10 mouse cellular contexts compared by ENCODE assay signal in the genomic region with DNA sequence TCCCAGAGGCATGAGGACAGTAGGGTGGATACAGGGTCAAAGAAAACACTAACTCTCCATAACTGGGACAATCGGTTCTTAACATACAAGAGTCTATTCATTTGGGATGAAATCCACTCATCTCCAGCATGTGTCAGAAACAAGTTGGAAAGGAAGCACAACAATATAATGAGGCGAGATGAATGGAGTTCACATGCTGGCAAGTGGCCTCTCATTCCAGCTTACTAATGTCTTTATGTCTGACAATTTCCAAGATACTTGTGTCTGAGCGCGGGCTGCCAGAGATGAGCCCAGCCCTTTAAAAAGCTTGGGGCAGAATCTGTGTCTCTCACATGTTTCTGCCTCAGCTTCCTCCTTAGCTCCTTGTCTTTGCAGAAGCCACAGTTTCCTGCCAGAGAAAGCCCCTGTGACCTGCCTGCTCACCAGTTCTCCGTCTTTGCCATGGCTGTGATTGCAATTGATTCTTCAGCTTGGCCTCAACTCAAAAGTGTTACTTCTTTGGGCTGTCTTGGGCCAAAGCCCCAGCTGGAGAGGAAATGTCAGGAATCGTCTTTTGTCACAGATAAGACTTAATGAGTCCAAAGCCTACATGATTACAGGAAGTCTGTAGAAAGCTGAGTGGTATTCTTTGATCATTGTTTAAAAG.
DNase-seq lines count a peak whose midpoint lies in the region; ATAC-seq and TF ChIP-seq lines count a peak whose summit lies in the region.
"Had no signal": no experiment of that assay in that cellular context is flagged by ENCODE, and none has a peak within 500 bp of the region (broad histone marks: within the 10 kb centered on the region; RNA-seq: fewer than 3 reads in every experiment).

No protein-coding gene starts in this region.

- H3K27me3 ChIP-seq in intestine, embryonic 16.5 days (replicated peaks; ENCODE audit: control insufficient read depth, insufficient read depth, low read length), result no peaks in the 10 kb centered on the region
- H3K27me3 ChIP-seq in intestine, postnatal 0 days (replicated peaks; ENCODE audit: control insufficient read depth, insufficient read depth, low read length), result no peaks in the 10 kb centered on the region
- H3K27me3 ChIP-seq in kidney, embryonic 15.5 days, result no peaks in the 10 kb centered on the region
- H3K27me3 ChIP-seq: midbrain, embryonic 15.5 days had no signal

- H3K4me1 ChIP-seq in intestine, embryonic 16.5 days (ENCODE audit: control insufficient read depth, insufficient read depth, low read length), result peaks cover 4% of the 10 kb centered on the region; the same call in 1 of the 2 replicates
- H3K4me1 ChIP-seq in intestine, postnatal 0 days (replicated peaks; ENCODE audit: control insufficient read depth, insufficient read depth, low read length), result no peaks in the 10 kb centered on the region
- no peaks in the 10 kb centered on the region for H3K4me1 ChIP-seq in kidney, embryonic 15.5 days

- ATAC-seq in intestine, embryonic 16.5 days, result peak; percentile 23; the same call in 1 of the 2 replicates
- no peak for ATAC-seq in intestine, postnatal 0 days
- ATAC-seq in kidney, embryonic 15.5 days (replicated peaks; ENCODE audit: low FRiP score), result 0 out of 2 replicates have a peak, but pooled peaks have one; percentile 52
- ATAC-seq in cerebellum, adult (ENCODE audit: insufficient number of reproducible peaks, low FRiP score, low TSS enrichment), result no peak
- ATAC-seq: midbrain, embryonic 15.5 days had no signal

- H3K36me3 ChIP-seq in intestine, embryonic 16.5 days (ENCODE audit: control insufficient read depth, insufficient read depth, low read length), result no peaks in the 10 kb centered on the region
- no peaks in the 10 kb centered on the region for H3K36me3 ChIP-seq in intestine, postnatal 0 days (ENCODE audit: control insufficient read depth, insufficient read depth)
- H3K36me3 ChIP-seq in kidney, embryonic 15.5 days, result no peaks in the 10 kb centered on the region
- H3K36me3 ChIP-seq: midbrain, embryonic 15.5 days had no signal

- 45% methylated on average over 6 of the region's 6 CpGs for WGBS in intestine, embryonic 16.5 days
- WGBS in intestine, postnatal 0 days, result 41% methylated on average over 6 of the region's 6 CpGs
- 44% methylated on average over 6 of the region's 6 CpGs for WGBS in kidney, embryonic 15.5 days

- TF ChIP-seq CTCF in intestine, postnatal 0 days (IDR thresholded peaks at IDR 0.05; ENCODE audit: low read depth), result no peak
- no peak for TF ChIP-seq CTCF in layer of hippocampus, adult 2 months (conservative IDR thresholded peaks at IDR 0.05)

- H3K9ac ChIP-seq in intestine, embryonic 16.5 days (ENCODE audit: low read depth, low read length), result no peak overlapping the region
- H3K9ac ChIP-seq in intestine, postnatal 0 days (ENCODE audit: low read depth, low read length), result no peak overlapping the region
- no peak overlapping the region for H3K9ac ChIP-seq in kidney, embryonic 15.5 days
- H3K9ac ChIP-seq: midbrain, embryonic 15.5 days had no signal

- H3K27ac ChIP-seq in intestine, embryonic 16.5 days (ENCODE audit: low read length), result no peak overlapping the region
- no peak overlapping the region for H3K27ac ChIP-seq in intestine, postnatal 0 days (ENCODE audit: low read depth, low read length)
- H3K27ac ChIP-seq in kidney, embryonic 15.5 days, result peak overlapping the region; percentile 25; the same call in 1 of the 2 replicates
- H3K27ac ChIP-seq in layer of hippocampus, adult 2 months, result no peak overlapping the region
- H3K27ac ChIP-seq: midbrain, embryonic 15.5 days had no signal

- no peak overlapping the region for H3K4me3 ChIP-seq in intestine, embryonic 16.5 days (ENCODE audit: low read length)
- no peak overlapping the region for H3K4me3 ChIP-seq in intestine, postnatal 0 days (ENCODE audit: low read depth, low read length)
- H3K4me3 ChIP-seq in kidney, embryonic 15.5 days (replicated peaks), result no peak overlapping the region
- no peak overlapping the region for H3K4me3 ChIP-seq in layer of hippocampus, adult 2 months
- H3K4me3 ChIP-seq: erythroblast, embryonic 14.5 days; midbrain, embryonic 15.5 days had no signal

- DNase-seq in heart, adult 18-20 months, result peak; percentile 53 to 81
- DNase-seq in lung, postnatal 25 days (ENCODE audit: low spot score), result peak; percentile 58
- no peak for DNase-seq in layer of hippocampus, adult 2 months (ENCODE audit: low spot score in 2 of 2)
- DNase-seq in urinary bladder, postnatal 25 days (ENCODE audit: low spot score), result no peak

- H3K4me2 ChIP-seq in intestine, embryonic 16.5 days (ENCODE audit: low read depth, low read length), result no peak overlapping the region
- no peak overlapping the region; the same call in 1 of the 2 replicates for H3K4me2 ChIP-seq in intestine, postnatal 0 days (replicated peaks; ENCODE audit: low read depth)
- H3K4me2 ChIP-seq in kidney, embryonic 15.5 days, result no peak overlapping the region
- H3K4me2 ChIP-seq: midbrain, embryonic 15.5 days had no signal

- H3K9me3 ChIP-seq in intestine, embryonic 16.5 days (ENCODE audit: control insufficient read depth, low read length), result no peaks in the 10 kb centered on the region
- H3K9me3 ChIP-seq in intestine, postnatal 0 days (ENCODE audit: control insufficient read depth), result no peaks in the 10 kb centered on the region
- no peaks in the 10 kb centered on the region for H3K9me3 ChIP-seq in kidney, embryonic 15.5 days (replicated peaks)
- H3K9me3 ChIP-seq: midbrain, embryonic 15.5 days had no signal

Comparison
In these comparisons a context has a peak if more than half of its experiments do, and no peak if none do; other contexts are left out.
1. ATAC-seq: peak in intestine, embryonic 16.5 days (single experiment) and kidney, embryonic 15.5 days (single experiment); none in intestine, postnatal 0 days (single experiment) and cerebellum, adult (single experiment).
2. DNase-seq: peak in heart, adult 18-20 months (2 of 2) and lung, postnatal 25 days (single experiment); none in layer of hippocampus, adult 2 months (0 of 2) and urinary bladder, postnatal 25 days (single experiment).